Mouse (Mus musculus) E14TG2a.4 (cell line): ENCODE results near the gene Ap2b1.

ENCODE experiments used
- CTCF ChIP-seq: conservative IDR thresholded peaks from 2 replicates; pipeline ENCODE4 v1.5.1; 2014; ENCODE audit warnings: low read length
- POU5F1 ChIP-seq: IDR thresholded peaks from 2 replicates; pipeline ENCODE4 v1.6.1; 2014; ENCODE audit warnings: low read length, borderline replicate concordance

- no peak for TF ChIP-seq CTCF
- TF ChIP-seq POU5F1 = no peak
These were observed 9.8 kb upstream of the Ap2b1 start for GRCm38 (mm10) chr11:83289036-83289435.
